Mouse (Mus musculus) heart, adult 2 months (tissue): ENCODE results near the gene Tmem268. TPM values are rescaled to one million over a fixed set of nuclear protein-coding genes. Genes with fewer than 3 reads are reported as not detected.

Source experiments
- DNase-seq, 2 experiments: peaks; one replicate each; pipeline ENCODE4 v3.0.0; 2021
- H3K27ac ChIP-seq: fragments of 200-600 bp; 2 replicates; pipeline ENCODE4 v1.8.1; 2022
- H3K27me3 ChIP-seq: fragments of 200-500 bp; 2 replicates; pipeline ENCODE4 v1.6.1; 2012; ENCODE audit warnings: mild to moderate bottlenecking, low read length, inconsistent platforms, mixed read lengths; ENCODE audit not compliant: control insufficient read depth, insufficient read depth
- H3K36me3 ChIP-seq: fragments of 200-500 bp; 2 replicates; pipeline ENCODE4 v1.6.1; 2012; ENCODE audit warnings: low read length, inconsistent platforms; ENCODE audit not compliant: control insufficient read depth, insufficient read depth
- H3K4me1 ChIP-seq: fragments of 200-500 bp; 2 replicates; pipeline ENCODE4 v1.6.1; 2011; ENCODE audit warnings: low read length; ENCODE audit not compliant: control insufficient read depth, insufficient read depth
- H3K4me3 ChIP-seq: fragments of 200-600 bp; 2 replicates; pipeline ENCODE4 v1.8.1; 2022
- H3K79me2 ChIP-seq: fragments of 200-500 bp; replicated peaks from 2 replicates; pipeline ENCODE4 v1.6.1; 2012; ENCODE audit warnings: mild to moderate bottlenecking, inconsistent platforms, low read length, moderate library complexity, mixed read lengths; ENCODE audit not compliant: control insufficient read depth, insufficient read depth
- H3K9ac ChIP-seq: fragments of 200-500 bp; 2 replicates; pipeline ENCODE4 v1.6.1; 2012; ENCODE audit warnings: low read depth, mild to moderate bottlenecking, control low read depth, inconsistent platforms, low read length, mixed read lengths
- CTCF ChIP-seq: fragments of 200-600 bp; IDR thresholded peaks from 2 replicates; pipeline ENCODE4 v1.8.1; 2022; ENCODE audit warnings: antibody characterized with exemption, mild to moderate bottlenecking, moderate library complexity
- EP300 ChIP-seq: fragments of 200-500 bp; IDR thresholded peaks from 2 replicates; pipeline ENCODE4 v1.6.1; 2011; ENCODE audit warnings: low read depth, low read length, control low read depth; ENCODE audit not compliant: insufficient read depth
- POLR2A ChIP-seq: fragments of 200-500 bp; IDR thresholded peaks from 2 replicates; pipeline ENCODE4 v1.6.1; 2011; ENCODE audit warnings: mild to moderate bottlenecking, low read depth, low read length, control low read depth; ENCODE audit not compliant: insufficient read depth
- WGBS: fragments of 180-500 bp; shearing (Covaris S2); methylation state at CpG from one replicate; pipeline ENCODE4 v1.1.7; 2018; 5-methylcytosine and 5-hydroxymethylcytosine counted together
- intact Hi-C: fragments of 180-260 bp; cut with DNase I; formaldehyde crosslinking; loops from one replicate; pipeline ENCODE4 v1.15.1; 2025
- polyA plus RNA-seq: library from polyadenylated mRNA; depleted of rRNA; stranded (reverse); fragments of >200 nt; gene quantifications from 2 replicates; pipeline ENCODE4 v1.2.3, GENCODE M21; 2012
- total RNA-seq, 2 experiments: library from RNA; stranded (reverse); gene quantifications; 2 replicates each; pipeline ENCODE4 v1.2.3; 2021

Tmem268 gene
- total and polyA plus RNA-seq, 3 experiments = 8.3 to 11.0 (median 10.9) TPM

GRCm38 (mm10) chr4:63567712-63568390 is 9.3 kb downstream of the Tmem268 start:
- no peaks in the 10 kb centered on the region for H3K79me2 ChIP-seq
- no peaks in the 10 kb centered on the region for H3K27me3 ChIP-seq
- no peak overlapping the region for H3K27ac ChIP-seq
- H3K36me3 ChIP-seq = no peaks in the 10 kb centered on the region
- intact Hi-C loops = no loop called here
- TF ChIP-seq EP300 (no peak), POLR2A (no peak), CTCF (no peak)
- H3K9ac ChIP-seq = no peak overlapping the region
- no peak for DNase-seq
- H3K4me3 ChIP-seq = no peak overlapping the region
- 75% methylated on average over 10 of the region's 10 CpGs for WGBS
- H3K4me1 ChIP-seq = peaks cover 2% of the 10 kb centered on the region; the same call in 1 of the 2 replicates

GRCm38 (mm10) chr4:63569322-63569721 is 10.7 kb downstream of the Tmem268 start:
- 89% methylated on average over 8 of the region's 8 CpGs for WGBS
- no peak overlapping the region for H3K27ac ChIP-seq
- no peak for DNase-seq
- peaks cover 2% of the 10 kb centered on the region; the same call in 1 of the 2 replicates for H3K4me1 ChIP-seq
- no peaks in the 10 kb centered on the region for H3K36me3 ChIP-seq
- no peak overlapping the region for H3K9ac ChIP-seq
- no peak for TF ChIP-seq EP300
- no peak for TF ChIP-seq POLR2A
- no peak for TF ChIP-seq CTCF
- no peak overlapping the region for H3K4me3 ChIP-seq
- no peaks in the 10 kb centered on the region for H3K27me3 ChIP-seq
- no peaks in the 10 kb centered on the region for H3K79me2 ChIP-seq
- intact Hi-C loops = no loop called here

GRCm38 (mm10) chr4:63570208-63570781 is 11.7 kb downstream of the Tmem268 start:
- DNase-seq = no peak
- TF ChIP-seq CTCF = no peak
- TF ChIP-seq EP300 = no peak
- no peak for TF ChIP-seq POLR2A
- intact Hi-C loops = no loop called here
- WGBS = 28% methylated on average over 7 of the region's 7 CpGs
- H3K4me1 ChIP-seq = peaks cover 2% of the 10 kb centered on the region; the same call in 1 of the 2 replicates
- H3K9ac ChIP-seq = no peak overlapping the region
- no peak overlapping the region for H3K27ac ChIP-seq
- no peaks in the 10 kb centered on the region for H3K79me2 ChIP-seq
- H3K4me3 ChIP-seq = no peak overlapping the region
- no peaks in the 10 kb centered on the region for H3K36me3 ChIP-seq
- no peaks in the 10 kb centered on the region for H3K27me3 ChIP-seq

GRCm38 (mm10) chr4:63572621-63573020 is 14.0 kb downstream of the Tmem268 start:
- 76% methylated on average over 5 of the region's 5 CpGs for WGBS
- no peaks in the 10 kb centered on the region for H3K79me2 ChIP-seq
- DNase-seq = no peak
- no peaks in the 10 kb centered on the region for H3K36me3 ChIP-seq
- no peak overlapping the region for H3K4me3 ChIP-seq
- TF ChIP-seq EP300 = no peak
- no peak for TF ChIP-seq CTCF
- no peak for TF ChIP-seq POLR2A
- no peak overlapping the region for H3K27ac ChIP-seq
- H3K27me3 ChIP-seq = no peaks in the 10 kb centered on the region
- H3K9ac ChIP-seq = no peak overlapping the region
- intact Hi-C loops = no loop called here
- peaks cover 2% of the 10 kb centered on the region; the same call in 1 of the 2 replicates for H3K4me1 ChIP-seq

- 90% methylated on average over 14 of the region's 14 CpGs for WGBS
Observed at GRCm38 (mm10) chr4:63579649-63580048, 21.1 kb downstream of the Tmem268 start.

GRCm38 (mm10) chr4:63580078-63580477 is 21.5 kb downstream of the Tmem268 start:
- WGBS = 58% methylated on average over 6 of the region's 6 CpGs
- no peaks in the 10 kb centered on the region for H3K36me3 ChIP-seq
- intact Hi-C loops = no loop called here

More at GRCm38 (mm10) chr4:63579649-63580048, 21.1 kb downstream of the Tmem268 start:
- no peaks in the 10 kb centered on the region for H3K36me3 ChIP-seq
- no peak overlapping the region for H3K4me3 ChIP-seq
- intact Hi-C loops = no loop called here
- DNase-seq = no peak
- no peak for TF ChIP-seq POLR2A
- no peak for TF ChIP-seq EP300
- TF ChIP-seq CTCF = no peak
- no peak overlapping the region for H3K27ac ChIP-seq
- no peaks in the 10 kb centered on the region for H3K4me1 ChIP-seq
- no peaks in the 10 kb centered on the region for H3K79me2 ChIP-seq
- no peak overlapping the region for H3K9ac ChIP-seq
- H3K27me3 ChIP-seq = no peaks in the 10 kb centered on the region

More at GRCm38 (mm10) chr4:63580078-63580477, 21.5 kb downstream of the Tmem268 start:
- no peaks in the 10 kb centered on the region for H3K27me3 ChIP-seq
- no peak overlapping the region for H3K9ac ChIP-seq
- TF ChIP-seq CTCF = no peak
- TF ChIP-seq EP300 = no peak
- no peak for TF ChIP-seq POLR2A
- no peaks in the 10 kb centered on the region for H3K4me1 ChIP-seq
- no peak overlapping the region for H3K4me3 ChIP-seq
- DNase-seq = no peak
- no peaks in the 10 kb centered on the region for H3K79me2 ChIP-seq
- no peak overlapping the region for H3K27ac ChIP-seq
